Mouse (Mus musculus): ENCODE data around the gene Cbr4. TPM values are rescaled to one million over a fixed set of nuclear protein-coding genes. Genes with fewer than 3 reads are reported as not detected.

Cbr4 gene
- polyA plus RNA-seq, 1 experiment from 2014 or later = 21.3 TPM

- no peak overlapping the region for H3K4me2 ChIP-seq (ENCODE audit: low read depth, low read length)
- peaks cover 5% of the 10 kb centered on the region for H3K9me3 ChIP-seq (replicated peaks; ENCODE audit: control insufficient read depth, low read length)
- H3K36me3 ChIP-seq (ENCODE audit: control insufficient read depth, insufficient read depth) = peaks cover 16% of the 10 kb centered on the region
- no peak overlapping the region for H3K4me3 ChIP-seq (ENCODE audit: low read depth, low read length)
- WGBS (ENCODE audit: insufficient replicate concordance) = 44% methylated on average over 6 of the region's 6 CpGs
- H3K4me1 ChIP-seq (ENCODE audit: control insufficient read depth, low read depth, low read length) = no peaks in the 10 kb centered on the region
- no peaks in the 10 kb centered on the region for H3K27me3 ChIP-seq (ENCODE audit: control insufficient read depth, insufficient read depth, low read depth, low read length)
- H3K27ac ChIP-seq (ENCODE audit: low read length) = no peak overlapping the region
- H3K9ac ChIP-seq (ENCODE audit: low read depth, low read length) = no peak overlapping the region
- no peak for ATAC-seq (ENCODE audit: low read depth)
Measured at GRCm38 (mm10) chr8:61552221-61552620, 64.7 kb downstream of the Cbr4 start.

DNA sequence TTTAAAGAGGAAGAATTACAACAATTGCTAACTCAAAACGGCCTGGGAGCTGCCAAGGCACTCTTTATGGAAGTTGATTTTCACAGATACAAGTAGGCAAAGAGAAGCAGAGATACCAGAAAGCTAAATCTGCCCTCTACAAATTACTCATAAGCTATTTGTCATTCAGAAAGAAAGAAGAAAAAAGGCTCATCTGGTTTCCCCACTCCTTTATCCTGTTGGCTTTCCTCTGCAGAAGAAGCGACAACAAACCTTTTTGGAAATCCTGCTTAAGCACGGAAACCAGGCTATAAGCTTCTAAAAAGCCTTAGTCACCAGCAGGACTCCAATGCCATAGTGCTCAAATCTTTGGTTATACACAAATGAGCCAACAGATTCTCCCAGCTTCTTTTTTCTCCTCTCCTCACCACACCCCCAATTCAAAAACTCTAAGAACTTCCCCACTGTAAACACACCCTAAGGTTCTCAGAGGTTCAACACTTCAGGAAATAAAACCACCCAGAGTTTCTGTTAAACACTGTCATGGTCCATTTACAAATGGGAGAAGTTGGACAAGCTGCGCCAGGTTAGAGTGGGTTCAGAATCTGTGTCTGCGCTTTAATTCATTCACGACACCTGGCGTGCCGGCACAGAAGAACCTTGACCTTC, 65.3 kb downstream of the Cbr4 start:
- Histone ChIP-seq H3K27me3 (ENCODE audit: control insufficient read depth, insufficient read depth, low read depth, low read length) (no peaks in the 10 kb centered on the region), H3K36me3 (ENCODE audit: control insufficient read depth, insufficient read depth) (peaks cover 16% of the 10 kb centered on the region), H3K27ac (ENCODE audit: low read length) (no peak overlapping the region), H3K9me3 (replicated peaks; ENCODE audit: control insufficient read depth, low read length) (peaks cover 5% of the 10 kb centered on the region), H3K4me2 (ENCODE audit: low read depth, low read length) (no peak overlapping the region), H3K4me1 (ENCODE audit: control insufficient read depth, low read depth, low read length) (no peaks in the 10 kb centered on the region), H3K9ac (ENCODE audit: low read depth, low read length) (no peak overlapping the region), H3K4me3 (ENCODE audit: low read depth, low read length) (no peak overlapping the region)
- 77% methylated on average over 8 of the region's 8 CpGs for WGBS (ENCODE audit: insufficient replicate concordance)
- no peak for ATAC-seq (ENCODE audit: low read depth)

DNA sequence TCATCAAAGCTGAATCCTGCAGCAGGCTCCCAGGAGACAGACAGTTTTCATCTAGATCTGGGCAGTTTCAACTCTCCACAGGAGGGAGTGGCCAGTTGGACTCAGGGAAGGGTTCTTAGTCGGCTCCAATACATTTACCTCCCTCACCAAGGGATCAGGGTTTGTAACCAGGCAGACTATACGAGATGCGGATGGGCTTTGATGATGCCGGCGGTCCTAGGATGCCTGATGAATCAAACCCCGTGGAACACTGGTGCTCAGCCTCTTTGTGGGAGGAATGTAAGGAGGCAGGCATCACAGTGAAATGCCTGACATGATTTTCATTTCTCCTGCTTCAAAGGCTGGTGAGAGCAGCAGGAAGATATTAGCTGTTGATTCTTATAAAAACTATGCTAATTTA, 67.8 kb downstream of the Cbr4 start:
- ATAC-seq (ENCODE audit: low read depth) = no peak
- Histone ChIP-seq H3K27ac (ENCODE audit: low read length) (no peak overlapping the region), H3K27me3 (ENCODE audit: control insufficient read depth, insufficient read depth, low read depth, low read length) (no peaks in the 10 kb centered on the region), H3K9ac (ENCODE audit: low read depth, low read length) (no peak overlapping the region), H3K4me2 (ENCODE audit: low read depth, low read length) (no peak overlapping the region), H3K4me1 (ENCODE audit: control insufficient read depth, low read depth, low read length) (peaks cover 2% of the 10 kb centered on the region), H3K36me3 (ENCODE audit: control insufficient read depth, insufficient read depth) (no peaks in the 10 kb centered on the region; the same call in 1 of the 2 replicates), H3K9me3 (replicated peaks; ENCODE audit: control insufficient read depth, low read length) (no peaks in the 10 kb centered on the region), H3K4me3 (ENCODE audit: low read depth, low read length) (no peak overlapping the region)
- 74% methylated on average over 6 of the region's 6 CpGs for WGBS (ENCODE audit: insufficient replicate concordance)

GRCm38 (mm10) chr8:61556219-61556618, 68.7 kb downstream of the Cbr4 start:
- H3K4me2 ChIP-seq (ENCODE audit: low read depth, low read length) = no peak overlapping the region
- no peak overlapping the region for H3K27ac ChIP-seq (ENCODE audit: low read length)
- no peak for ATAC-seq (ENCODE audit: low read depth)
- H3K4me3 ChIP-seq (ENCODE audit: low read depth, low read length) = no peak overlapping the region
- no peak overlapping the region for H3K9ac ChIP-seq (ENCODE audit: low read depth, low read length)
- H3K4me1 ChIP-seq (ENCODE audit: control insufficient read depth, low read depth, low read length) = peaks cover 2% of the 10 kb centered on the region
- H3K27me3 ChIP-seq (ENCODE audit: control insufficient read depth, insufficient read depth, low read depth, low read length) = no peaks in the 10 kb centered on the region
- no peaks in the 10 kb centered on the region for H3K36me3 ChIP-seq (ENCODE audit: control insufficient read depth, insufficient read depth)
- WGBS (ENCODE audit: insufficient replicate concordance) = 58% methylated on average over 8 of the region's 8 CpGs
- H3K9me3 ChIP-seq (replicated peaks; ENCODE audit: control insufficient read depth, low read length) = no peaks in the 10 kb centered on the region

Data from liver, embryonic 16.5 days (tissue).